Mouse (Mus musculus) lung, postnatal 0 days (tissue): ENCODE results near the gene Ccdc36.

Source experiments
- CTCF ChIP-seq: IDR thresholded peaks from 2 replicates; pipeline ENCODE4 v1.5.1; 2016; ENCODE audit warnings: antibody characterized with exemption, mild to moderate bottlenecking
- EP300 ChIP-seq: IDR thresholded peaks from 2 replicates; pipeline ENCODE4 v1.6.1; 2016; ENCODE audit warnings: antibody characterized with exemption, mild to moderate bottlenecking, control low read depth

DNA sequence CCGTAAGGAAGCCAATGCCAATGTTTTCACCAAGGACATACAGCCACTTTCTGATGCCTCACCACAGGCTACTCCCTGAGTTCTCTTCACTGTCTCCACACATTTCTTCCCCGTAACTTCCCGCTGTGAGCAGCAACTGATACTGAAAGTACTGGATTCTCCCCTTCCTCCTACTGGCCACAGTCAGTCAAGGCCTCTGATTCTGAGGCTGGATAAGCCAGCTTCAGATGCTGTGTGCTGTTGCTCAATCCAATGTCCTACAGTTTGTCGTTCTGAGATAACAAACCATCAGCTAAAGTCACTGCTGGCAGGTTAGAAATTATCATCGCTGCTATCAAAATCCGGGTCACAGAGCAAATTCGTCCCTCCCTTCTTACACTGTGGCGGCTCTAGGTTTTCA lies 23.8 kb downstream of the Ccdc36 start:
- no peak for TF ChIP-seq CTCF
- TF ChIP-seq EP300, result no peak
